Mouse (Mus musculus) midbrain, embryonic 14.5 days (tissue): ENCODE data around the gene Cryba4. TPM values are rescaled to one million over a fixed set of nuclear protein-coding genes. Genes with fewer than 3 reads are reported as not detected.

Experiments
- ATAC-seq: fragments of 200-750 bp; cut with Nextera tagmentation; 2 replicates; pipeline ENCODE4 v1.8.0; 2017; ENCODE audit warnings: moderate number of reproducible peaks, moderate library complexity; ENCODE audit not compliant: low FRiP score, low TSS enrichment
- DNase-seq: peaks from one replicate; pipeline ENCODE4 v3.0.0-alpha.2; 2015
- H3K27ac ChIP-seq: fragments of 300-500 bp; sonication (generic); replicated peaks from 2 replicates; pipeline ENCODE4 v1.5.1; 2014; ENCODE audit warnings: mild to moderate bottlenecking, low read depth, low read length, moderate library complexity
- H3K27me3 ChIP-seq: fragments of 300-500 bp; sonication (generic); 2 replicates; pipeline ENCODE4 v1.6.1; 2014; ENCODE audit warnings: low read length, control low read depth, mixed read lengths; ENCODE audit not compliant: control insufficient read depth, insufficient read depth
- H3K36me3 ChIP-seq: fragments of 300-500 bp; sonication (generic); 2 replicates; pipeline ENCODE4 v1.6.1; 2014; ENCODE audit warnings: low read length, control low read depth; ENCODE audit not compliant: control insufficient read depth, insufficient read depth
- H3K4me1 ChIP-seq: fragments of 300-500 bp; sonication (generic); 2 replicates; pipeline ENCODE4 v1.6.1; 2014; ENCODE audit warnings: mild to moderate bottlenecking, antibody characterized with exemption, low read length, control low read depth; ENCODE audit not compliant: control insufficient read depth, insufficient read depth
- H3K4me2 ChIP-seq: fragments of 300-500 bp; sonication (generic); 2 replicates; pipeline ENCODE4 v1.6.1; 2014; ENCODE audit warnings: mild to moderate bottlenecking, low read length, moderate library complexity
- H3K4me3 ChIP-seq: fragments of 300-500 bp; sonication (generic); replicated peaks from 2 replicates; pipeline ENCODE4 v1.5.1; 2014; ENCODE audit warnings: low read depth, low read length
- H3K9ac ChIP-seq: fragments of 300-500 bp; sonication (generic); replicated peaks from 2 replicates; pipeline ENCODE4 v1.6.1; 2014; ENCODE audit warnings: mild to moderate bottlenecking, low read length, moderate library complexity
- H3K9me3 ChIP-seq: fragments of 300-500 bp; sonication (generic); 2 replicates; pipeline ENCODE4 v1.6.1; 2016; ENCODE audit warnings: low read length, control low read depth, mixed read lengths; ENCODE audit not compliant: control insufficient read depth
- WGBS: fragments of 180-500 bp; shearing (Covaris S2); extraction: QIAGEN DNeasy Blood & Tissue Kit; methylation state at CpG from one replicate; pipeline ENCODE4 v1.1.7; 2014; 5-methylcytosine and 5-hydroxymethylcytosine counted together
- polyA plus RNA-seq: library from polyadenylated mRNA; unstranded; fragments of >200 nt; fragmentation: Nextera tagmentation; extraction: Ambion mirVana; gene quantifications from 2 replicates; pipeline ENCODE4 v1.2.1, GENCODE M21; 2014

The Cryba4 gene
- polyA plus RNA-seq, 1 experiment from 2014 or later = 1.2 TPM

- no peak for ATAC-seq
- Histone ChIP-seq H3K9ac (no peak overlapping the region), H3K9me3 (no peaks in the 10 kb centered on the region), H3K4me2 (no peak overlapping the region), H3K27ac (no peak overlapping the region), H3K27me3 (no peaks in the 10 kb centered on the region), H3K4me1 (peaks cover 7% of the 10 kb centered on the region), H3K4me3 (no peak overlapping the region), H3K36me3 (no peaks in the 10 kb centered on the region)
- DNase-seq = no peak
- WGBS = 44% methylated on average over 8 of the region's 8 CpGs
Measured at GRCm38 (mm10) chr5:112295564-112295963, 43.2 kb upstream of the Cryba4 start.

DNA sequence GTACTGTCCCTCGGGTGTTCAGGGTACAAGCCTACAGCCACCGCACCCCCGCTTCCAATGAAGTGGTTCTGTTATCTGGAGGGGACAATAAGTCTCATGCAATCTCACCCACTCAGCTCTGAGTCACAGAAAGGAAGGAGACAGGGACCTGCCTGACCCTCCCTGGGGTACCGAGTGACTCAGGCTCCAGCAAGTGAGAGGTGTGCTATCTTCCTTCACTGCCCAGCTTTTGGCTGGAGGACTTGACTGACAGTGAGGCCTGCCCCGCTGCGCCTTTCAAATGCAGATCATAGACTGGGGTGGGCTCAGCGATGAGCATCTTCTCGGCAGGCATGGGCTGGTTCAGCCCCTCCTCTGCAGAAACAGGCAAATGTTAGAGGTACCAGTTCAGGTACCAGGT lies 42.8 kb upstream of the Cryba4 start:
- H3K4me3 ChIP-seq = no peak overlapping the region
- no peaks in the 10 kb centered on the region for H3K9me3 ChIP-seq
- no peak overlapping the region for H3K4me2 ChIP-seq
- no peak for ATAC-seq
- no peaks in the 10 kb centered on the region for H3K36me3 ChIP-seq
- no peak overlapping the region for H3K27ac ChIP-seq
- peaks cover 7% of the 10 kb centered on the region for H3K4me1 ChIP-seq
- 26% methylated on average over 8 of the region's 8 CpGs for WGBS
- no peak overlapping the region for H3K9ac ChIP-seq
- H3K27me3 ChIP-seq = no peaks in the 10 kb centered on the region
- DNase-seq = no peak

DNA sequence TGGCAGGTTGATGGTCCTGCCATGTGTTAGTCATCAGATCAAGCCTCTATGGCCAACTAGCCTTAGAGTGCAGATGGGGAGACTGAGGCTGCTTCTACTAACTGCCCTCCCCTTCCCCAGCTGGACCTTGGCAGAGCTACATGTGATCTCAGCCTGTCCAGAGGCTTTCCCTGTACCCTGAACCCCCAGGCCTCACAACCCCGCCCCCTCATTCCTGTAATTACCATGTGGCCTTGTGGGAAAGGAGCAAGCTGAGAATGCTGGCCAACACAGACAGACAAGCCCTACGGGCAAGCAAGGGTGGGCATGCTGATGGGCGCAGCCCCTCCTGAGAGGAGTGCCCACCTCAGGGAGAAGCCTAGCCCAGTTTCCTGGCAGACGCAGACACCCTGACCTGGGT lies 42.4 kb upstream of the Cryba4 start:
- WGBS = 71% methylated on average over 4 of the region's 4 CpGs

DNA sequence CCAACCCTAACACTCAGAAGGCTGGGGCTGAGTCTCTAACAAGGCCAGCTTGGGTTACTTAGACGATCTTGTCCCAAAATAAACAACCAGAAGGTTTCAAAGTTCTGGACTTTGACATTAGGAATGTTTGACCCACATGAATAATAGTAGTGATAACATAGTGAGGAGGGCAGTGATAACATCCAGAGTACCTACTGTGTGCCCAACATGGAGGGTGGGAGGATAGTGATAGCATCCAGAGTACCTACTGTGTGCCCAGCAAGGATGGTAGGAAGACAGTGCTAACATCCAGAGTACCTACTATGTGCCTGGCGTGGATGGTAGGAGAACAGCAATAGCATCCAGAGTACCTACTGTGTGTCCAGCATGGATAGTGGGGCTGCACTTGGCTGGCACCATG lies 41.5 kb upstream of the Cryba4 start:
- H3K4me1 ChIP-seq = peaks cover 7% of the 10 kb centered on the region
- no peaks in the 10 kb centered on the region for H3K27me3 ChIP-seq
- H3K9me3 ChIP-seq = no peaks in the 10 kb centered on the region
- ATAC-seq (no peak), DNase-seq (no peak)
- no peaks in the 10 kb centered on the region for H3K36me3 ChIP-seq
- WGBS = 91% methylated on average over 2 of the region's 2 CpGs
- H3K27ac ChIP-seq = no peak overlapping the region
- H3K9ac ChIP-seq = no peak overlapping the region
- H3K4me2 ChIP-seq = no peak overlapping the region
- no peak overlapping the region for H3K4me3 ChIP-seq

More for the DNA sequence above, 42.4 kb upstream of the Cryba4 start:
- Histone ChIP-seq H3K27me3 (no peaks in the 10 kb centered on the region), H3K9ac (no peak overlapping the region), H3K4me2 (no peak overlapping the region), H3K4me3 (no peak overlapping the region), H3K9me3 (no peaks in the 10 kb centered on the region), H3K36me3 (no peaks in the 10 kb centered on the region), H3K4me1 (peaks cover 7% of the 10 kb centered on the region), H3K27ac (no peak overlapping the region)
- no peak for ATAC-seq
- no peak for DNase-seq

DNA sequence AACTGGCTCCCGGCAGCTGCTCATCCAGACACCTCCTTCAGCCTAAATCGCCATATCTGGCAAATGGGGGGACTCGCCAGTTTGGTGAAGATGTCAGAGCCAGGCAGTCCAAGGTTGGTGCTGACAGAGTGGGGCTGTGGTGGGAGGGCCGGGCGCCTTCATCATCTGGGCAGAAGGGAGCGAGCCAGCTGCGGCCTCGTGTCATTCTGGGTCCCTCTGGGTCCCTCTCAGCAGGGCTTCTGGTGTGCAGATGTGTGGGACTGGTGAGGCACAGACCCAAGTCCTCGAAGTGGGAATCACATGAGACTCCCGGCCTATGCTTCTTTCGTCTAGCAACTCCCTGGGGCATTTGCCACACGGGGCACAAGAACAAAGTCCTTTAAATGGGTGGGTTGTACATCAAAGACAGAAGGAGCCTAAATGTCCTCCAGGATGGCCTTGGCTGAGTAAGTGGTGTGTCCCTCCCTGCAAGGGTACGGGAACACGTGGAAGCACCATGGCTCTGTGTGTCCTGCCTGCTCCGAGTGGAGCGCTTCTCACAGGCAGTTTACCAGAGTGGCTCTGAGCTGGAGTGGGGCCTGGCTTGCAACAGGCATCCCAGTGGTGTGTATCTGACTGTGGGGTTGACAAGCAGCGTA lies 40.1 kb upstream of the Cryba4 start:
- Histone ChIP-seq H3K27ac (no peak overlapping the region), H3K9me3 (no peaks in the 10 kb centered on the region), H3K4me3 (no peak overlapping the region), H3K9ac (no peak overlapping the region), H3K4me2 (no peak overlapping the region), H3K27me3 (no peaks in the 10 kb centered on the region), H3K36me3 (no peaks in the 10 kb centered on the region), H3K4me1 (peaks cover 7% of the 10 kb centered on the region)
- DNase-seq = no peak
- no peak for ATAC-seq
- WGBS = 82% methylated on average over 17 of the region's 17 CpGs

GRCm38 (mm10) chr5:112291866-112292265 lies 39.5 kb upstream of the Cryba4 start:
- 70% methylated on average over 5 of the region's 5 CpGs for WGBS
- H3K4me2 ChIP-seq = no peak overlapping the region
- no peaks in the 10 kb centered on the region for H3K27me3 ChIP-seq
- H3K9me3 ChIP-seq = no peaks in the 10 kb centered on the region
- H3K9ac ChIP-seq = no peak overlapping the region
- H3K4me3 ChIP-seq = no peak overlapping the region
- no peak overlapping the region for H3K27ac ChIP-seq
- DNase-seq (no peak), ATAC-seq (no peak)
- no peaks in the 10 kb centered on the region for H3K36me3 ChIP-seq
- H3K4me1 ChIP-seq = peaks cover 7% of the 10 kb centered on the region

DNA sequence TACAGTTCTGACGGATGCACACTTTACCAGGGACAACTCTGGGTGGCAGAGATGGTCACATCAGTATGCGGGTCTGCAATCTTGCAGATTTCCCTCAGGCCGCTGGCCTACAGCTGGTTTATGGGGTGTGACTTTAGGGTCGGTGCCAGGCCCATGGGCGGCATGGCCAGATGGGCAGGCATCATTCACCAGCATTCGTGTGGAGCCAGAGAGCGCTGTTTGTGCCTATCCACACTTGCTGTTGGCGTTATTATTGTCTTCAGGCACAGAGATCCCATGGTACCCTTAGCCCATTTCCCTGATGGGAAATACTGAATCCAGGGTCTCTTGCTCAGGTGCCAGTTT lies 38.2 kb upstream of the Cryba4 start:
- Histone ChIP-seq H3K4me2 (no peak overlapping the region), H3K27me3 (no peaks in the 10 kb centered on the region), H3K9ac (no peak overlapping the region), H3K9me3 (no peaks in the 10 kb centered on the region), H3K36me3 (no peaks in the 10 kb centered on the region), H3K4me3 (no peak overlapping the region), H3K4me1 (peaks cover 7% of the 10 kb centered on the region), H3K27ac (no peak overlapping the region)
- WGBS = 92% methylated on average over 8 of the region's 8 CpGs
- DNase-seq = no peak
- ATAC-seq = no peak

- Histone ChIP-seq H3K4me1 (peaks cover 5% of the 10 kb centered on the region), H3K4me2 (no peak overlapping the region), H3K4me3 (no peak overlapping the region), H3K9me3 (no peaks in the 10 kb centered on the region), H3K36me3 (no peaks in the 10 kb centered on the region), H3K27me3 (no peaks in the 10 kb centered on the region), H3K27ac (no peak overlapping the region), H3K9ac (no peak overlapping the region)
- DNase-seq (no peak), ATAC-seq (no peak)
- 89% methylated on average over 16 of the region's 16 CpGs for WGBS
Measured at GRCm38 (mm10) chr5:112289819-112290535, 37.7 kb upstream of the Cryba4 start.

DNA sequence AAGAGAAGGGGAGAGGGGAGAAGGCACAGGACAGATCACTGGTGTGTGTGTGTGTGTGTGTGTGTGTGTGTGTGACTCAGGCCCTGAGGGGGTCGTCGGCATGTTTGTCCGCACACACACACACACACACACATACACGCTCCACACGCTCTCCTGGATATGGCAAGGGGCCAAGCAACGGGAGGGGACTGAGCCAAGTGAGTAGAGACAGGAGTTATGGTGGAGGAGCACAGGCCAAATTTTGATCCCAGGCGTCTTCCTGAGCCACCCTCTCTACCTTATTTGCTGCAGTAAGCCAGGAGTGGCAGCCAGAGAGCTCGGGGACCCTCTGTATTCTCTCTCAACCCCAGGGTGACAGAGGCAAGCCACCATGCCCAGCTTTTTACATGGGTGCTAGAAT lies 36.9 kb upstream of the Cryba4 start:
- Histone ChIP-seq H3K36me3 (no peaks in the 10 kb centered on the region), H3K9me3 (no peaks in the 10 kb centered on the region), H3K4me2 (no peak overlapping the region), H3K27ac (no peak overlapping the region), H3K4me3 (no peak overlapping the region), H3K4me1 (no peaks in the 10 kb centered on the region), H3K27me3 (no peaks in the 10 kb centered on the region), H3K9ac (no peak overlapping the region)
- no peak for DNase-seq
- 81% methylated on average over 8 of the region's 8 CpGs for WGBS
- ATAC-seq = no peak
